Mouse (Mus musculus) left cerebral cortex, postnatal 36 days (tissue): ENCODE results near the gene Ankfy1. TPM values are rescaled to one million over a fixed set of nuclear protein-coding genes. Genes with fewer than 3 reads are reported as not detected.
"Not testable (repeated sequence)": the region's sequence is repeated elsewhere in the genome, so short reads cannot be mapped to it uniquely, and the experiment has no call there.

Experiments used
- DNase-seq, 2 experiments: peaks; one replicate each; pipeline ENCODE4 v3.0.0; 2021 to 2022; ENCODE audit warnings: low spot score in 2 of 2, mixed read lengths in 1 of 2
- intact Hi-C: fragments of 180-260 bp; cut with DNase I; formaldehyde crosslinking; loops from one replicate; pipeline ENCODE4 v1.15.1; 2025
- total RNA-seq, 2 experiments: library from RNA; stranded (reverse); gene quantifications; 2 replicates each; pipeline ENCODE4 v1.2.3; 2021

Ankfy1 gene
- total RNA-seq, 2 experiments from 2014 or later: 29.6 to 41.0 TPM

DNA sequence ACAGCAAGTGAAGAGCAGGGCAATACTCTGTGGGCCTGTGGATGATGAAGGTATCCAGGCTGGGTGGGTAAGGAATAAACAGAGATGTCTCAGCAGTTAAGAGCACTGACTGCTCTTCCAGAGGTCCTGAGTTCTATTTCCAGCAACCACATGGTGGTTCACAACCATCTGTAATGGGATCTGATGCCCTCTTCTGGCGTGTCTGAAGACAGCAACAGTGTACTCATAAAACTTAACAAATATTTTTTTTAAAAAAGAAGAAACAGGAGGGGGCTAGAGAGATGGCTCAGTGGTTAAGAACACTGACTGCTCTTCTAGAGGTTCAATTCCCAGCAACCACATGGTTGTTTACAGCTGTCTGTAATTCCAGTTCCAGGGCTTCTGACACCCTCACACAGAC lies 82.8 kb downstream of the Ankfy1 start:
- DNase-seq, intact Hi-C loops: not testable (repeated sequence)

DNA sequence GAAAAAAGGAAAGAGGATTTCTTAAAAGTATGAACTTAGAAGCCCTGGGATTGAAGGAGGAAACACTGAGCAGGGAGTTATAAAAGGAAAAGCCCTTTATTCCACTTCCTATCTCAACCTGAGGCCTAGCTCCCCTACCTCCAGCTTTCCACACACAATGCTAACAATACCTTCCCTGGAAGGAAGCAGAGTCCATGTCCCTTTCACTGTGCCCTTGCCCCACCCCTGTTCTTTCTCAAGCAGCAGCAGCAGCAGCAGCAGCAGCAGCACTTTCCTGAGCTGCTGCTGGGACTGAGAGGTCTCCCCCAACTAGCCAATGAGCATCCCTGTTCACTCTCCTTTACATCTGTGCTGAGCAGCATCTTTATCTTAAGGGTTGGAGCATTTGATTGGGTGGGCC lies 89.2 kb downstream of the Ankfy1 start:
- DNase-seq: no peak
- intact Hi-C loops: no loop called here

DNA sequence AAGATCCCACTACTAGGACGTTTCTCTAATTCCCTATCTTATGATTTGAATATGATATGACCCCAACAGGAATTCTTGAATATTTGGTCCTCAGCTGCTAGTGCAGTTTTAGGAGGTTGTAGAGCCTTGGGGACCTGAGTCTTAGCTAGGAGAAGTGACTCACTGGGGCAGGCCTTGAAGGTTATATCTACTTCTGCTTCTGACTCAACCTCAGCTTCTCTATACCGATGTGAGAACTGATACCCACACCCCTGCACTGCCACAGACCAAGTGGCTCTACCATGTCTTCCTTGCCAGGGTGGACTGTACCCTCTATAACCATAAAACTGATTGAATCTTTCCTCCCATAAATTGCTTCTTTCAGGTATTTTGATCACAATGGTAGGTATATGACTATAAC lies 92.3 kb downstream of the Ankfy1 start:
- no peak for DNase-seq
- intact Hi-C loops: no loop called here

- DNase-seq: no peak
- intact Hi-C loops: no loop called here
Observed at GRCm38 (mm10) chr11:72782503-72782902, 92.7 kb downstream of the Ankfy1 start.

- no peak for DNase-seq
- intact Hi-C loops: no loop called here
Observed at GRCm38 (mm10) chr11:72792033-72792432, 102.2 kb downstream of the Ankfy1 start.

GRCm38 (mm10) chr11:72795149-72795454 lies 105.3 kb downstream of the Ankfy1 start:
- intact Hi-C loops: loop anchor here (5.0 kb wide), 1 partner anchor 188 kb away; the partner anchor contains the start of gene Ube2g1
- DNase-seq: no peak

DNA sequence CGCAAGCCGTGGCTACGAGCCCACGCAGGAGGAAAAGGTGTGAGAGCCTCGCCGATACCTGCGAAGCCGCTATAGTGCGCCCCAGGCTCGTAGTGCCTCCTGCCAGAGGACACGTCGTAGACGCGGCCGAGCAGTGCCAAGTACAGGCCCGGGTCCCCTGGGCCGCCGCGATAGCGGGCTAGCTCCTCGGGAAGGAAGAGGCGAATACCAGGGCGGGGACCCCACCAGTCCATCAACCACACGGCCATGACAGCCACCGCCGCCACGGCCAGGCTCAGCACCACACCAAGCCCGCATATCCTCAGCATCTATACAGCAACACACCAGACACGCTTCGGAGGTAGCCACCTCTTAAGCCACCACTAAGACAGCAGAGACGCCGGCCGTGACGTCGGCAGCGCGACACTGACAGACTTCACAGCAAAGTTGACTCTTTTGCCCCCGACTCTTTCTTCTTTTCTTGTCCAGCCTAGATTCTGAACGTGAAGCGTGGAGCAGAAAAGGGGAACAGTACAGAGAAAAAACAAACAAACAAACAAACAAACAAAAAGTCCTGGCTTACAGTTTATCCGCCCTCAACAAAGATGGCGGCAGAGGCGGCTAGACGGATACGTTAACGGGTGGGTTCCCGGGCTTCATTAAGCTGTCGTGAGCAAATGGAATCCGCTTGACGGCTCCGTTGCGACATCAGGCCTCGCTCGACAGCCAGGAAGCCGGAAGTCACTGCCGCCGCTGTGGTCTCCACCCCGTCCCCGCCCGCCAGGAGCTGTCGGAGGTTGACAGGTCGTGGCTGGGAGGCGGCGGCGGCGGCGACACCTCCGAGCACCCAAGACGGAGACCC lies 105.9 kb downstream of the Ankfy1 start, which contains the start of the genes Cyb5d2 and Zzef1:
Gene Cyb5d2 (minus strand): TSS at position 688 of the 841 bp plus-strand sequence.
Gene Zzef1 (plus strand): TSS at position 772 of the 841 bp plus-strand sequence.
- intact Hi-C loops: loop anchor here (5.0 kb wide), 1 partner anchor 188 kb away; the partner anchor contains the start of gene Ube2g1
- DNase-seq: peak; percentile 93 to 95

GRCm38 (mm10) chr11:72796296-72796687 lies 106.5 kb downstream of the Ankfy1 start:
- no peak for DNase-seq
- intact Hi-C loops: loop anchor here (5.0 kb wide), 1 partner anchor 189 kb away; the partner anchor contains the start of gene Ube2g1

DNA sequence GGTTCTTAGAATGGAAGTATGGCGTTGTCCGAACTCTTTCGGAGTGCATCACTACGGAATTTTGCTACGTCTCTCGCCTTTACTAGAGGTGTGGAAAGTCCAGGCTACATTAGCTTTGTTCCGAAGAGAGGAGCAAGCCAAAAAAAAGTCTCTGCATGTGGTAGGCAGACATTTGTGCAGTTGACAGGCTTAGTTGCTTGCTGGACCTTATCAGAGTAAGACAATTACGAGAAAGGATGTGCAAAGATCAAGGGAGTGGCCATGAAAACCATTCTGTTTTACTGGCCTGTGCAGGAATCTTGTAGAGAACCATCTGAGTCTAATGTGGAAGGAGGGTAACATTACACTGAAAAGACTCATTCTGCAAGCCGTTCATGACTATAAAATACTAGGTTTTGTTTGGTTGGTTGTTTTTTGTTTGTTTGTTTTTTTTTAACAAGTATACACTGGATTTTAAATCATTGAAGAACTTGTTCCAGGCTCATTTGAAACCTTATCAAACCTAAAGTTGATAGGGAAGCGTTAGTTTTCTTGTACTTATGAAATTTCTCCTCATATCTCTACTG lies 107.0 kb downstream of the Ankfy1 start:
- intact Hi-C loops: loop anchor here (5.0 kb wide), 1 partner anchor 190 kb away; the partner anchor contains the start of gene Ube2g1
- no peak for DNase-seq

DNA sequence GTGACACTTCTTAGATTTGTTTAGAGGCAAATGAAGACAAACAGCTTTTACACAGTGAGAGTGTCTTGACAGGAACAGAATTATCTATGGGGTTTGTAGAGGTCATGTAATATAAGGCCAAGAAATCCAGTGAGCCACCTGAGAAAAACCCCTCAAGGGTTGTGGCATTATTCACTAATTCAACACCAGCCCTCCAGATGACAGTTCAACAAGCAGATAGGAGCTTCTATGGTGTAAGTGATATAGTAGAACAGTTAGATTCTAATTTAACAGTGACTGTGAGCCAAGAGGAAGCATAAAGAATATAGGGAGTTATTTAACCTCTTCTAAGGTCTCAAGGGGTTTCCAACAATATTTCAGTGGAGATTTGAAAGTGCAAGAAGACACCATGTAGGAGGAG lies 108.3 kb downstream of the Ankfy1 start:
- intact Hi-C loops: loop anchor here (5.0 kb wide), 1 partner anchor 191 kb away; the partner anchor contains the start of gene Ube2g1
- no peak for DNase-seq

- DNase-seq: no peak
- intact Hi-C loops: no loop called here
Observed at GRCm38 (mm10) chr11:72801182-72801581, 111.4 kb downstream of the Ankfy1 start.

- DNase-seq: no peak
- intact Hi-C loops: no loop called here
Observed at GRCm38 (mm10) chr11:72803038-72803437, 113.2 kb downstream of the Ankfy1 start.

GRCm38 (mm10) chr11:72804586-72804985 lies 114.8 kb downstream of the Ankfy1 start:
- no peak for DNase-seq
- intact Hi-C loops: no loop called here

- intact Hi-C loops: no loop called here
- no peak for DNase-seq
Observed at GRCm38 (mm10) chr11:72805232-72805631, 115.4 kb downstream of the Ankfy1 start.

DNA sequence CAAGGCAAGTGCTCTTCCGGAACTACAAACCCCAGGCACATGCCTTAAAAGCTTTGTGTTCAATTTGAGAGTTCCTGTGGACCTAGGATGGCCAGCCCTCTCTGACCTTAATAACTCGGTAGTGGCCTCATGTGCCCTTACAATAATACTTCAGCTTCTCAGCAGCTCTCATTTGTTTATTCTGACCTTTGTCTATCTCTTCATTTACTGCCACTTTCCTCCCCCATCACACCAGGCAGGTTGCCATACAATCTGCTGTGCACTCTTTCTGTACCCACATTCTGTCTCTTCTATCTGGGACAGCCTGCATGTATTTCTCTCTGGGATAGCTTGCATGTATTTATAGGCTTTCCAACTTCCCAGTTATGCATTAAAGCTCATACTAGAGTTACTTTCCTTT lies 116.8 kb downstream of the Ankfy1 start:
- intact Hi-C loops: no loop called here
- DNase-seq: peak in 1 of 2 experiments; percentile 30

- intact Hi-C loops: no loop called here
- DNase-seq: no peak
Observed at GRCm38 (mm10) chr11:72807992-72808391, 118.2 kb downstream of the Ankfy1 start.

- peak; percentile 25 for DNase-seq
- intact Hi-C loops: no loop called here
Observed at GRCm38 (mm10) chr11:72813687-72814086, 123.9 kb downstream of the Ankfy1 start.

GRCm38 (mm10) chr11:72814188-72814587 lies 124.4 kb downstream of the Ankfy1 start:
- intact Hi-C loops: no loop called here
- DNase-seq: no peak

DNA sequence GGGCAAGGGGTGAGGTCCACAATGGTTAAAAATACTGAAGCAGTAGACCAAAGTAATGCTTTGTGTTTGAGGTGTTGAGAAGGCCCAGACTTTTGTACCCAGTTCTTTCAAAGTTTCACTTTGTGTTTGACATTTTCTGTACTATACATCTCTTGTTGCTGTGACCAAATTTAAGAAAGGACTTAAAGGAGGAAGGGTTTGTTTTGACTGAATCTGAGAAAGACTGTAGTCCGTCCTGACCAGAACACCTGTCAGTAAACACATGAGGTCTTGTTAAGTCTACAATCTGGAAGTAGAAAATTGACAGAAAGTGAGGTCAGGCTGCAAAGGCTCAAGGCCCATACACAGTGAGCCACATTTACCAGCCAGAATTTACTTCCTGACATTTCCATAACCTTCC lies 127.1 kb downstream of the Ankfy1 start:
- intact Hi-C loops: no loop called here
- no peak for DNase-seq

- no peak for DNase-seq
- intact Hi-C loops: no loop called here
Observed at GRCm38 (mm10) chr11:72818067-72818466, 128.3 kb downstream of the Ankfy1 start.

DNA sequence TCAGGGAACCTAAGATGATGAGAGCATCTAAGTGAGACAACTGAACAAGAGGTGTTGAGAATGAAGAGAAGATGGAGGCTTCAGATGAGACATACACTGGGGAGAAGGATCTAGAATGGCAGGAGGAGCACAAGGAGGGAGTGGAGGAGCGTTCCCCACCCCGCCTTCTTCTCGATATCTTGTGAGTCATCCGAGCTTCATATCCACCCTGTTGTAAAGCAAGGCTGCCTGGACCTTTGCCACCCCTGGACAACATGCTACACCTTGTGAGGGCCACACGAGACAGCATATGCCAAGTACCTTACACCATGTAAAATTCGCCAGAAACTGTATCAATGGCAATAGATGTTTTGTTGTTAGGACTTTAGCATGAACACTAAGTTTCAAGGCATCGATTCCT lies 131.2 kb downstream of the Ankfy1 start:
- intact Hi-C loops: no loop called here

More for the DNA sequence above, 131.2 kb downstream of the Ankfy1 start:
- DNase-seq: no peak
